Mouse (Mus musculus): ENCODE data around the gene Ncoa3.

DNA sequence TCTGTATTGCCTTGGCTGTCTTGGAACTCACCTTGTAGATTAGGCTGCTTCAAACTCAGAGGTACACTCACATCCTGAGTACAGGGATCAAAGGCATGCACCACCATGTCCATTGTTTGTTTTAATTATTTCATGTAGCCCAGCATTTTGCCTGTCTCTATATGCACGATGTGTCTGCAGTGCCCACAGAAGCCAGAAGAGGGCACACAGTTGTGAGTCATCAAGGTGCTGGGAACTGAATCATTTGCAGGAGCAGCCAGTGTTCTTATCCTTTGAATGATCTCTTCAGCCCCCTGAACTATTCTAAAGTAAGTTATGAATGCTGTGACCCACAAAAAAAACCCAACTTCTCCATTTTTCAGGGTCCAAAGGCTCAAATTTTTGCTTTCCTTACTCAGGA lies 14.3 kb upstream of the Ncoa3 start:
- no peak for TF ChIP-seq CTCF (IDR thresholded peaks at IDR 0.05; ENCODE audit: low read depth)
- no peak for TF ChIP-seq EP300 (IDR thresholded peaks at IDR 0.05; ENCODE audit: low read depth)

Data from liver, postnatal 0 days (tissue).